Comparison of ENCODE assay signal across 27 mouse cellular contexts in genomic region chr12:117450871-117451270, GRCm38 (mm10).
A peak's percentile ranks its signal among the peaks of the same experiment; 100 is the strongest.
DNase-seq lines count a peak whose midpoint lies in the region; ATAC-seq and TF ChIP-seq lines count a peak whose summit lies in the region.
"Had no signal": no experiment of that assay in that cellular context is flagged by ENCODE, and none has a peak within 500 bp of the region (broad histone marks: within the 10 kb centered on the region; RNA-seq: fewer than 3 reads in every experiment).

No protein-coding gene starts in this region.

- H3K9ac ChIP-seq in forebrain, embryonic 11.5 days (ENCODE audit: low read length) = no peak overlapping the region
- H3K9ac ChIP-seq in forebrain, postnatal 0 days = no peak overlapping the region
- H3K9ac ChIP-seq in heart, adult 2 months (ENCODE audit: low read depth, low read length) = no peak overlapping the region
- H3K9ac ChIP-seq in heart, embryonic 11.5 days (ENCODE audit: low read depth, low read length) = no peak overlapping the region
- no peak overlapping the region for H3K9ac ChIP-seq in lung, embryonic 15.5 days
- peak overlapping the region; percentile 60; the same call in 1 of the 2 replicates for H3K9ac ChIP-seq in ES-Bruce4 (ENCODE audit: low read depth, poor library complexity, severe bottlenecking)
- H3K9ac ChIP-seq: embryonic facial prominence, embryonic 13.5 days; forebrain, embryonic 13.5 days; heart, embryonic 12.5 days; hindbrain, embryonic 13.5 days; intestine, embryonic 15.5 days had no signal

- H3K79me2 ChIP-seq in heart, adult 2 months (replicated peaks; ENCODE audit: control insufficient read depth, insufficient read depth, low read length) = no peaks in the 10 kb centered on the region

- no peak for TF ChIP-seq EP300 in heart, adult 2 months (IDR thresholded peaks at IDR 0.05; ENCODE audit: insufficient read depth, low read depth, low read length)
- no peak for TF ChIP-seq EP300 in ES-Bruce4 (IDR thresholded peaks at IDR 0.05; ENCODE audit: insufficient read depth, low read depth, low read length)

- no peak for ATAC-seq in forebrain, embryonic 11.5 days (replicated peaks; ENCODE audit: low FRiP score)
- no peak for ATAC-seq in forebrain, postnatal 0 days
- ATAC-seq in heart, embryonic 11.5 days (replicated peaks; ENCODE audit: insufficient number of reproducible peaks, low FRiP score, low TSS enrichment) = no peak
- no peak for ATAC-seq in lung, embryonic 15.5 days (ENCODE audit: borderline replicate concordance, extremely low read depth, low FRiP score, low TSS enrichment)
- ATAC-seq: forebrain, embryonic 13.5 days; forebrain, embryonic 16.5 days; hindbrain, embryonic 16.5 days; Patski had no signal

- peaks cover 2% of the 10 kb centered on the region; the same call in 1 of the 2 replicates for H3K4me1 ChIP-seq in forebrain, embryonic 11.5 days (replicated peaks; ENCODE audit: control insufficient read depth, insufficient read depth, low read length)
- H3K4me1 ChIP-seq in forebrain, postnatal 0 days (ENCODE audit: insufficient read depth) = no peaks in the 10 kb centered on the region
- H3K4me1 ChIP-seq in heart, adult 2 months (ENCODE audit: control insufficient read depth, insufficient read depth, low read length) = peaks cover 7% of the 10 kb centered on the region
- peaks cover 8% of the 10 kb centered on the region; the same call in 1 of the 2 replicates for H3K4me1 ChIP-seq in heart, embryonic 11.5 days (ENCODE audit: control insufficient read depth, insufficient read depth, low read length)
- H3K4me1 ChIP-seq in lung, embryonic 15.5 days = peaks cover 39% of the 10 kb centered on the region
- peaks cover 6% of the 10 kb centered on the region for H3K4me1 ChIP-seq in ES-Bruce4 (ENCODE audit: control insufficient read depth, insufficient read depth, low read length)

- no peaks in the 10 kb centered on the region for H3K27me3 ChIP-seq in forebrain, embryonic 11.5 days (ENCODE audit: control insufficient read depth, insufficient read depth, low read length)
- H3K27me3 ChIP-seq in forebrain, postnatal 0 days (ENCODE audit: insufficient read depth, low read length) = no peaks in the 10 kb centered on the region
- H3K27me3 ChIP-seq in heart, adult 2 months (ENCODE audit: control insufficient read depth, insufficient read depth, low read length) = no peaks in the 10 kb centered on the region
- H3K27me3 ChIP-seq in heart, embryonic 11.5 days (ENCODE audit: control insufficient read depth, insufficient read depth, low read length) = no peaks in the 10 kb centered on the region
- no peaks in the 10 kb centered on the region for H3K27me3 ChIP-seq in lung, embryonic 15.5 days
- H3K27me3 ChIP-seq in ES-Bruce4 (ENCODE audit: control insufficient read depth, insufficient read depth, low read length, poor library complexity, severe bottlenecking) = no peaks in the 10 kb centered on the region
- H3K27me3 ChIP-seq: embryonic facial prominence, embryonic 13.5 days; forebrain, embryonic 13.5 days; heart, embryonic 12.5 days; hindbrain, embryonic 13.5 days; intestine, embryonic 15.5 days; Patski had no signal

- no peak for TF ChIP-seq POLR2A in heart, adult 2 months (IDR thresholded peaks at IDR 0.05; ENCODE audit: insufficient read depth, low read depth, low read length)
- TF ChIP-seq POLR2A in ES-Bruce4 (IDR thresholded peaks at IDR 0.05; ENCODE audit: insufficient read depth, low read length) = no peak

- H3K9me3 ChIP-seq in forebrain, embryonic 11.5 days (ENCODE audit: control insufficient read depth, low read length) = no peaks in the 10 kb centered on the region
- H3K9me3 ChIP-seq in forebrain, postnatal 0 days (ENCODE audit: low read length) = no peaks in the 10 kb centered on the region
- no peaks in the 10 kb centered on the region for H3K9me3 ChIP-seq in heart, embryonic 11.5 days (replicated peaks; ENCODE audit: control insufficient read depth, low read length)
- no peaks in the 10 kb centered on the region for H3K9me3 ChIP-seq in lung, embryonic 15.5 days
- no peaks in the 10 kb centered on the region for H3K9me3 ChIP-seq in ES-Bruce4 (replicated peaks; ENCODE audit: control insufficient read depth, insufficient read depth, low read length, poor library complexity, severe bottlenecking)
- H3K9me3 ChIP-seq: embryonic facial prominence, embryonic 10.5 days; embryonic facial prominence, embryonic 13.5 days; forebrain, embryonic 13.5 days; heart, embryonic 12.5 days; hindbrain, embryonic 10.5 days; hindbrain, embryonic 13.5 days; intestine, embryonic 15.5 days had no signal

- intact Hi-C loops in heart, adult 2 months (cut with DNase I) = loop anchor here (5.0 kb wide), 1 partner anchor 301 kb away; no protein-coding TSS in a partner anchor

- no peak overlapping the region for H3K4me3 ChIP-seq in forebrain, embryonic 11.5 days (ENCODE audit: low read depth, low read length)
- no peak overlapping the region for H3K4me3 ChIP-seq in forebrain, postnatal 0 days (ENCODE audit: low read depth, low read length)
- no peak overlapping the region for H3K4me3 ChIP-seq in heart, adult 2 months
- H3K4me3 ChIP-seq in heart, embryonic 11.5 days (ENCODE audit: low read depth, low read length) = no peak overlapping the region
- H3K4me3 ChIP-seq in lung, embryonic 15.5 days = no peak overlapping the region
- no peak overlapping the region for H3K4me3 ChIP-seq in ES-Bruce4 (ENCODE audit: low read depth, low read length)
- H3K4me3 ChIP-seq: embryonic facial prominence, embryonic 10.5 days; embryonic facial prominence, embryonic 13.5 days; erythroblast, embryonic 14.5 days; forebrain, embryonic 13.5 days; heart, embryonic 12.5 days; hindbrain, embryonic 10.5 days; hindbrain, embryonic 13.5 days; intestine, embryonic 15.5 days had no signal

- 73% methylated on average over 3 of the region's 3 CpGs for WGBS in forebrain, embryonic 11.5 days
- WGBS in forebrain, postnatal 0 days = 82% methylated on average over 3 of the region's 3 CpGs
- WGBS in heart, adult 2 months = 65% methylated on average over 3 of the region's 3 CpGs
- WGBS in heart, embryonic 11.5 days (ENCODE audit: insufficient replicate concordance) = 53% methylated on average over 3 of the region's 3 CpGs
- 52% methylated on average over 3 of the region's 3 CpGs for WGBS in lung, embryonic 15.5 days

- TF ChIP-seq CTCF in forebrain, postnatal 0 days (IDR thresholded peaks at IDR 0.05; ENCODE audit: low read depth) = no peak
- no peak for TF ChIP-seq CTCF in heart, adult 2 months (IDR thresholded peaks at IDR 0.05)
- TF ChIP-seq CTCF in ES-Bruce4 (IDR thresholded peaks at IDR 0.05; ENCODE audit: low read depth, low read length) = no peak

- H3K36me3 ChIP-seq in forebrain, embryonic 11.5 days (ENCODE audit: control insufficient read depth, insufficient read depth, low read length) = no peaks in the 10 kb centered on the region
- H3K36me3 ChIP-seq in forebrain, postnatal 0 days (ENCODE audit: insufficient read depth) = no peaks in the 10 kb centered on the region
- H3K36me3 ChIP-seq in heart, adult 2 months (ENCODE audit: control insufficient read depth, insufficient read depth, low read length) = peaks cover 2% of the 10 kb centered on the region; the same call in 1 of the 2 replicates
- no peaks in the 10 kb centered on the region for H3K36me3 ChIP-seq in heart, embryonic 11.5 days (ENCODE audit: control insufficient read depth, insufficient read depth, low read length)
- H3K36me3 ChIP-seq in lung, embryonic 15.5 days = no peaks in the 10 kb centered on the region
- no peaks in the 10 kb centered on the region for H3K36me3 ChIP-seq in ES-Bruce4 (ENCODE audit: control insufficient read depth, insufficient read depth, low read length, poor library complexity, severe bottlenecking)
- H3K36me3 ChIP-seq: embryonic facial prominence, embryonic 10.5 days; embryonic facial prominence, embryonic 13.5 days; G1E; heart, embryonic 12.5 days; hindbrain, embryonic 10.5 days; hindbrain, embryonic 13.5 days; intestine, embryonic 15.5 days had no signal

- H3K27ac ChIP-seq in forebrain, embryonic 11.5 days (ENCODE audit: low read depth, low read length) = no peak overlapping the region
- H3K27ac ChIP-seq in forebrain, postnatal 0 days (ENCODE audit: low read depth, low read length) = no peak overlapping the region
- peak overlapping the region; percentile 76 for H3K27ac ChIP-seq in heart, adult 2 months
- no peak overlapping the region for H3K27ac ChIP-seq in heart, embryonic 11.5 days (ENCODE audit: low read depth, low read length)
- peak overlapping the region; percentile 17; the same call in 1 of the 2 replicates for H3K27ac ChIP-seq in lung, embryonic 15.5 days
- H3K27ac ChIP-seq in ES-Bruce4 (ENCODE audit: insufficient read depth, low read length) = peak overlapping the region; percentile 87
- H3K27ac ChIP-seq: embryonic facial prominence, embryonic 13.5 days; forebrain, embryonic 13.5 days; hindbrain, embryonic 10.5 days; hindbrain, embryonic 13.5 days; intestine, embryonic 15.5 days had no signal

- peak; percentile 17 for DNase-seq in forebrain, embryonic 11.5 days (ENCODE audit: low spot score)
- DNase-seq in forebrain, postnatal 0 days = no peak
- DNase-seq in heart, adult 2 months = no peak
- no peak for DNase-seq in lung, postnatal 14 days
- DNase-seq in kidney, postnatal 36 days = no peak
- DNase-seq: adrenal gland, postnatal 10 days; cerebellum, adult 11 months; cerebellum, adult 2 months; cerebellum, adult 9-11 months; embryo, embryonic 11 days; gastrocnemius, postnatal 36 days; kidney, adult 11 months had no signal

- H3K4me2 ChIP-seq in forebrain, embryonic 11.5 days (ENCODE audit: low read depth, low read length, severe bottlenecking) = no peak overlapping the region
- H3K4me2 ChIP-seq in forebrain, postnatal 0 days (ENCODE audit: low read depth) = no peak overlapping the region
- H3K4me2 ChIP-seq in heart, embryonic 11.5 days = no peak overlapping the region
- H3K4me2 ChIP-seq in lung, embryonic 15.5 days = no peak overlapping the region
- H3K4me2 ChIP-seq: embryonic facial prominence, embryonic 13.5 days; forebrain, embryonic 13.5 days; heart, embryonic 12.5 days; hindbrain, embryonic 13.5 days; intestine, embryonic 15.5 days had no signal

Comparison
In these comparisons a context has a peak if more than half of its experiments do, and no peak if none do; other contexts are left out.
1. H3K27ac ChIP-seq: peak in heart, adult 2 months (single experiment), lung, embryonic 15.5 days (single experiment) and ES-Bruce4 (single experiment); none in forebrain, embryonic 11.5 days (single experiment), forebrain, postnatal 0 days (single experiment) and heart, embryonic 11.5 days (single experiment).